Mouse (Mus musculus) megakaryocyte, adult 5-6 weeks (primary cell): ENCODE measurements at regions not wholly inside any gene's neighbourhood (a gene's known extent, or its start where the extent isn't known, plus 50 kb on each side); places are given as distances from the start of the nearest gene placed in this dataset.

Experiments
- ATAC-seq: 2 replicates; pipeline ENCODE4 v1.8.0; 2016; ENCODE audit warnings: mild to moderate bottlenecking, inconsistent platforms; ENCODE audit not compliant: poor library complexity, severe bottlenecking

DNA sequence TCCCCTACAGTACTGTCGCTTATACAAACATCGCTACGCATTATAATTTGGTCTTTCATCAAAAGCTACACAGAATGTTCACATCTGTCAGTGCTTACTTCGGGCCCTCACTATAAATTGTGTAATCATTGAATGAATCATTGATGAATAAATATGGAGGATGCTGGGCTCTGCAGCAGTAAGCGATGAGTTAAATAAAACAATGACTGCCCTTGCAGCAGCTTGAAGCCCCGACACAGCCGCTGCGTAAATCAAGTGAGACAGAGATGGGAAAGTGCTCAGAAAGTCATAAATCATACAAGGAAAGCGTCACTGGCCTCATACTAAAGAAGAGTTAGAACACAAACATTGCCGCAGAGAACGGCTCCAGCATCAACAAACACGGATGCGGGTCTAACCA lies 172.9 kb upstream of the Zpld1 start:
- no peak for ATAC-seq

DNA sequence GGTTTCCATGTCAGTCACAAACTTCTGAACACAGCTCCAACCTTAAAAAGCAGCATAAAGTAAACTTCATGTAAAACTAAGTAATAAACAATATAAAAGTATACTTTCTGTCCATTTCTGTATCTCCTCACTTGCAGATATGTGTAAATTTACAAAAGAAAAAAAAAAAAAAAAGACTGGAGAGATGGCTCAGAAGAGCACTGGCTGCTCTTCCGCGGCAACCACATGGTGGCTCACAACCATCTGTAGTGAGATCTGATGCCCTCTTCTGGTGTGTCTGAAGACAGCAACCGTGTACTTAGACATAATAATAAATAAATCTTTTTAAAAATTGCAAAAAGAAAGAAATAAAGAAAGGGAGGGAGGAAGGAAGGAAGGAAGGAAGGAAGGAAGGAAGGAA lies 171.9 kb upstream of the Zpld1 start:
- no peak for ATAC-seq

DNA sequence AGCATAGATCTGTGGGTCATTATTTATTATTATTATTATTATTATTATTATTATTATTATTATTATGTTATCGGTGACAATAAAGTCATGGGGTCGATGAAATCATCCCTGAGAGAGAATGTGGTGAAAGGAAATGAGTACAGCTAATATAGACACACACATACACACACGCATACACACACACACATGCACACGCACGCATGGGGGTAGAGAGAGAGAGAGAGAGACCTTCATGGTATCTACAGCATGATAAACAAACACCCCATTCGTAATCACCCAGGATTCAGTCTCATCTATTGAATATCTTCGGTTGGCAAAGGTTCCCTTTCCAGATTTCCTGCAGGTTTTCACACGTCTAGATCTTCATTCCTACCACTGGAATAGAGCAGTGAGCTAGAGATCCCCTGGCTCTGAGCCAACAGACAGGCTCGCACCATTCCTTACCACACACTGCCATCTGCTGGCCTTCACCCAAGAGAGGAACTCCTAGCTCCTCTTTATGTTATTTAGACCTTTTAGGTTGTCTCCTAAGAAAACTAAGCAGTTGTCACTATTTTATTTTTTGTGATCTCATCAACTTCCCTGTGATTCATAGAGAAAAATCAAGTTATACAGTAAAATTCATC lies 171.2 kb upstream of the Zpld1 start:
- peak; percentile 71 for ATAC-seq

DNA sequence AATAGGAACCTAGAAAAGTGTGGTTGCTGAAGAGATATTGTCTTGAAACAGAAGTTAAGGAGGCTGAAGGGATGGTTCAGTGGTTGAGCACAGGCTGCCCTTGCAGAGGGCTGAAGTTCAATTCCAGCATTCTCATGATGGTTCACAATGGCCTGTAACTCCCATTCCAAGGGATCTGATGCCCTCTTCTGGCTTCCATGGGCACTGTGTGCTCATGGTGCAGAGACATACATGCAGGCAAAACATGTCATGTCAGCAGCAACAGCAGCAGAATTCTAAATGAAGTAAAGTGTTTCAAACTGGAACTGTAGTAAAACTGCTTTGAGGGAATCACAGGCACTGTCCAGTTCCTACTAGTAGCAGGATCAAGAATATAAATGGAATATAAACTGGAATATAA lies 162.7 kb upstream of the Zpld1 start:
- no peak for ATAC-seq

DNA sequence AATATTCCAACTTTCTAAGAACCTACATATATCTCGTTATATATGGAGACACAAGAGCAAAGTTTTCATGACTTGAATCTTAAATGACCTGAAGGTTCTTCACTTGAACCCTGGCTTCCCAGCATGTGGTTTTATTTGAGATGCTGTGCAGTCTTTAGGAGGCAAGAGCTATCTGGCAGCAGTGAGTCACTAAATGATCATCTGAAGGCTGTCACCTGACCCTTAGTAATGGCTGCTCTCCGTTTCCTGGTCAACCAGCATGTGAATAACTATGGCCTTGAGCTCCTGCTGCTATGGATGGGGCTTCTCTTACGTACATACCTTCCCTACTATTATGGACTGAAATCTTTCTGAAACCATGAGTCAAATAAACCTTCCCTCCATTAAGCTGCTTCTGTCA lies 149.8 kb upstream of the Zpld1 start:
- no peak for ATAC-seq

DNA sequence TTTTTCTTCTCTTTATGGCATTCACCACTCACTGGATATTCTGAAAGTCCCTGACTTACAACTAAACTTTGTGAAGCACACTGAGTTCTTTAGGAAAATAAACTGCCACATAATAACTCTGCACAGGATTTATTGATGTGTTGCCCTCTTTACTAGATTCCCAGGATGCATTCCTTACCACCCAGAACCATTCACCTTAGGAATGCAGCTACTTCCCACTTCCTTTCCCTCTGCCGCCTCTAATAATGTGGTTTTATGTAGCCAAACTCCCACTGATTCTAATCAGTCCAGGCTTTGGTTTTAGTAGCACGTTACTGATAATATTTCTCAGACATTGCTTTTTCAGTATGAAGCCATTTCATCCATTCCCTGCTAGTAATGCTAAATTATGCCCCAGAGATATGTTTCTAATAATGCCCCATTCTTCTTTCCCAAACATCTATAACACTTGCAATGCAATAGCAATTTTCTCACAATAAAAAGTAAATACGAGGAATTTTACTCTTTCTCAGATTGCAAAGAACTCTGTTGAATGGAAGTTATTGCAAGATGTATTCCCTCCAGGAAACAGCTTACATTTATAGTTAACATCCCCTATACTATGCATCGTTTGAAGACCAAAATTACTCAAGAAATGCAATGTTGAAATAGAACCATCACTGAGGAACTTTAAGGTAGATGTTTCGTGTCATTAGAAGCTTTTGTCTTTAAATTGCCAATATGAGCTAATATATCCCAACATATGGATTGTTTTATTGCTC lies 145.2 kb upstream of the Zpld1 start:
- no peak for ATAC-seq

- no peak for ATAC-seq
Observed at GRCm38 (mm10) chr16:55435139-55435968, 137.6 kb upstream of the Zpld1 start.

GRCm38 (mm10) chr16:55421569-55422342 lies 124.0 kb upstream of the Zpld1 start:
- no peak for ATAC-seq

DNA sequence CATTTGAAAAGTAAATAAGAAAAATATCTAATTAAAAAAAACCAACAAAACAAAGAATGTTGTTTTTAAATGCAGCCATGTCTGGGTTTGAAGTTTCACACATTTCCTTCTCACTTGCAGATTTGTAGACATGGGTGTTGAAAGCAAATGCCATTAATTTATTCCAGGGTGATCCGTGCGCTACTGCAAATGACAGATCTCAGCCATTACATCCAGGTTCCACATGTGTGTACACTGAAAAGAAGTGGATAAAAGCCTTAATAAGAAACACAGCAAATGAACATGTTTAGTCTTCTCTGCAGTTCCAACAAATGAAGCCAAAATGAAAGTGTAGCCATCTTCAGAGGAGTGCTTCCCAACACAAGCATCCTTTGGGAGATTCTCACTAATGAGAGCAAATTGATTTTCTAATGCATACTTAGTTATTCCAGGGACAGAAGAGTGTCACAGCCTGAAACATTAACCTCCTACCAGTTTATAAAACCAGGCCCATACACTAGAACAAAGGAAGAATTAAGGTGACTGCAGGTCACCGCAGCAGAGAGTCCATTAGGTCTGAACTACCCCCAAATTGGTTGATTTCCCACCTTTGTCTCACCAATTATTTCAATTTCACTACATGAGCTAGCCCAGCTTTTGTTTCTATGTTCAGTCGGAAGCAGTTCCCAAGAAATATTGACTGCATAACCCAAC lies 123.2 kb upstream of the Zpld1 start:
- ATAC-seq = no peak

- no peak for ATAC-seq
Observed at GRCm38 (mm10) chr16:55418871-55419270, 121.1 kb upstream of the Zpld1 start.

DNA sequence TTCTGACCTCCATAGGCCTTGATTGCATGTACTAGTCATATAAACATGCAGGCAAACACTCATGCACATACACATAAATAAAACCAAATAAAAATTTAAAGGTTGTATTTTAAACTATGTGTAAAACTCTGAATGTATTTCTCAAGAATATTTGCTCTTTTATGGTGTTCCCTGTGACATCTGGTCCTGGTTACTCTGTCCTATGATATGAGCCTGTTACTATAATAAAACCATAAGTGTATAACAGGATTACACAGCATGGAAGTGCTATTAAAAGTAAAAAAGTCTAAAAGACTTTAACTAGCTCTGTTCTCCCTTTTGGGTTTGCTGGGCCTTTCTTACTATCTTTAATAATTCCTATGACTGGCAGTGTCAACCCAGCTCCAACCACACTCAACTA lies 103.0 kb upstream of the Zpld1 start:
- ATAC-seq = no peak

DNA sequence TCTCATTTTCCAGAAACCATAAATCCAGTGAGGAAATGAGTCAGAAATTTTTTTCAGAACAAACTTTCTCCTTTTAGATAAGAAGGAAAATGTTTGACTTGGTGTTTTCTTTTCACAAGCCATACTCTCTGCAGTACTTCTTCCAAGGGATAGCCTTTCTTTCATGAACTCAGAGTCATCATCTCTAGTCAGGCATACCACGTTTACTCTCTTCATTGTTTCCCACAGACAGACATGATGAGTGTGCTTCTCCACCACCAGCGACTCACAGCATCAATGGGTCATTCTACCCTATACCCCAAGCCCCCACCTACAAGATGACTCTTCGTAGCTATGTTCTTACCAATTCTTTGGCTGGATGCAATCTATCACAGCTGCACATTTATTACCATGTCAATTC lies 97.1 kb upstream of the Zpld1 start:
- no peak for ATAC-seq

GRCm38 (mm10) chr16:55390400-55390799 lies 92.6 kb upstream of the Zpld1 start:
- no peak for ATAC-seq

DNA sequence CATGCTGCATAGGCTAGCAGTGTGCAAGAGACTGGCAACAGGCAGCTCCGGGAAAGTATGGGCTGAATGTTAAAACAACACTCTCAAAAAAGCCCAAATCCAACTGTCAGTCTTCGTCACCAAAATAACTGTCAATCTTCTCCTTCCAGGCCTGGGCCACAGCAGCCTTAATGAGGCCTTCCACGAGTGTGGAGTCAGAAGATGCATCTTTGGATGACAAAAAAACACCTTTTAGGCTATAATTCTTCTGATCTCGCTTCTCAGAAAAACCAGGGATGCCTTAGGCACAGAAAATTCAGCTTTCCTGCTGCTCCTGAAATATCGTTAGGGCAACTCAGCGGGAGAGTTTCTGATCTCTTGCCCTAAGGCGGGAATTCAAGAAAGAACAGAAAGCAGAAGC lies 82.2 kb upstream of the Zpld1 start:
- ATAC-seq = no peak

GRCm38 (mm10) chr16:55379189-55379588 lies 81.4 kb upstream of the Zpld1 start:
- ATAC-seq = no peak

DNA sequence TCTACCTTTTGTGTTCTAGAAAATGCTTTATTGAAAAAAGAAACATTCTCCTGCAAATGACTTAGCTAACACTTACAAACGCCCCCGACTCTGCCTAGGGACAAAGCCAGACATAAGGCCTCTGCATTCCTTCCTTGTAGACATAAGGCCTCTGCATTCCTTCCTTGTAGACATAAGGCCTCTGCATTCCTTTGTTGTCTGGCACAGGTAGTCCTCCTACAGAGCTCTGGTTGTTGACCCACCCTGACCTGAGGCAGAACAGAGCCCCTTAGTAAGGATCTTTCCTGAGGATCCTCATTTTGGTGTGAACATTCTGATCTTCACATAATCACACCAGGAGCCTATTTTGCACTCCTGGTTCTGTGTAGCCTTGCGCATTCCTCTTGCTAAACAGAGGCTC lies 80.9 kb upstream of the Zpld1 start:
- ATAC-seq = no peak

GRCm38 (mm10) chr16:55375922-55376321 lies 78.1 kb upstream of the Zpld1 start:
- no peak for ATAC-seq

GRCm38 (mm10) chr16:55357686-55358085 lies 59.9 kb upstream of the Zpld1 start:
- ATAC-seq = no peak

DNA sequence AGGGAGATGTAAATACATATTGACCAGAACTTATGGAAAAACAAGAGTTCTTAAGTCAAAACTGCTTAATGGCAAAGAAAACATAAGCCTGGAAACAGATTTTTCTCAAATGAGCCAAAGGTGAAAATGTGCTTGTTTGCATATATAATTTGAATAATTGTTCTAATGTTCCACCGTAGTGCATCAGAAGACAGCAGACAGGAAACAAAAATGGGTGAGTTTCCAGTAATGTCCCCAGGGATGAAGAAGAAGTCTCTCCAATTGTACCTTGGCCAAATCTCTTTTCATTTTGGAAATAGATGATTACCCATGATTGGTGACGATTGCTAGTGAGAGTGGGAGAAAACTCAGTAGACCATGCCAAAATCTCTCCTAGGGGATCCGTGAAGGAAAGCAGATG lies 58.3 kb upstream of the Zpld1 start:
- no peak for ATAC-seq
